Mouse (Mus musculus) c-Kit-positive CD71-positive TER-119-negative erythroid progenitor cells, embryonic 14.5 days (primary cell): ENCODE measurements around the gene H1f0.
"Not testable (repeated sequence)": the region's sequence is repeated elsewhere in the genome, so short reads cannot be mapped to it uniquely, and the experiment has no call there.

Experiments
- DNase-seq: peaks from one replicate; pipeline ENCODE4 v3.0.0-alpha.2; 2013; ENCODE audit warnings: low read depth

Gene H1f0

GRCm38 (mm10) chr15:79005581-79005980 lies 22.7 kb upstream of the H1f0 start:
- no peak for DNase-seq

- no peak for DNase-seq
Observed at GRCm38 (mm10) chr15:79006638-79007037, 21.6 kb upstream of the H1f0 start.

DNA sequence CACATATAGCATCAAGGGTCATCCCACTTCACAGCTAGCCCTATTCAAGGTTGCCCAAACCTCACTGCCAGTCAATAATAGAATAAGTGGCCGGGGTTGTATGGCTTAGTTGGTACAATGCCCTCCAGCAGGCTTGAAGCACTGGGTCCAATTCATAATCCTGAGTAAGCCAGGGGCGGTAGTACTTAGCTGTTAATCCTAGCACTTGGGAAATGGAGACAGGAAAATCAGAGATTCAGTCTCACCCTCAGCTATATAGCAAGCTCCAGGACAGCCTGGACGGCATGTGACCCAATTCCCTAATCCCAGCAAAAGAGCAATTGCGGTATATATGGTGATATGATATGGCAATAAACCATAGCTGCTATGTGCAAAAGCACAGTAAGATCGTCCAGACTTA lies 21.2 kb upstream of the H1f0 start:
- no peak for DNase-seq

GRCm38 (mm10) chr15:79007836-79008235 lies 20.4 kb upstream of the H1f0 start:
- DNase-seq, result not testable (repeated sequence)

GRCm38 (mm10) chr15:79009734-79010133 lies 18.5 kb upstream of the H1f0 start:
- DNase-seq, result no peak

DNA sequence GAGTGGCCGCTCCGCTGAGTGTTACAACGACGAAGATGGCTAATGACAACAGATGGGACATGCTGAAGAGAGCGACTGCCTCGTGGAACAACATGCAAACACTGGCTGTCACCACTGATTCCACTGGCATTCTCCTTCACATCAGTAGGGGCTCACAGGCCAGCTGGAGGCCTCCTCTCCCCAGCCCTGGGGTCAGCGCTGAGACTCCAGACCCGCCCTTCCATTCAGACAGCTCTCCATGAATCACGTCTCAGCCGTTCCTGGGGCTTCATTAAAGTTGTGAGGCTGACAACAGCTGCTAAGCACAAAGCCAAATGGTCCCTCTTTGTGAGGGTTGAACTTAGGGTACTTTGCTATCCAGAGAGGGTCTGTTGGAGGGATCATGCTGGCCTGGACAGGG lies 16.7 kb upstream of the H1f0 start:
- no peak for DNase-seq

GRCm38 (mm10) chr15:79013382-79013781 lies 14.9 kb upstream of the H1f0 start:
- DNase-seq, result no peak

DNA sequence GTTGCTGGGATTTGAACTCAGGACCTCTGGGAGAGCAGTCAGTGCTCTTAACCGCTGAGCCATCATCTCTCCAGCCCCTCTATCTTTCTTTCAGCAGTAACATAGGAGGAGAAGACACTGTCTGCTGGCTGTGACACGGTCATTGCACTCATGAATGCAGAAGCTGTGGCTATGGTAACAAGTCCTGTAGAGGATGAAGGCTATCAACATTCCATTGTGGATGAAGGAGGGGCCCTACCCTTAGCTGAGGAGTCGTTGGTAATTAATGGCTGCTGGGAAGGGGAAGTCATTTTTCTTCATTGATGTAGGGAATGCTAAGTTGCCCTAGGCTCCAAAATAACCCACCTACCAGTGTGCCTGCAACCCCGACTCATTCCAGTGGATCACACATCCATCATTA lies 10.1 kb upstream of the H1f0 start:
- DNase-seq, result no peak

DNA sequence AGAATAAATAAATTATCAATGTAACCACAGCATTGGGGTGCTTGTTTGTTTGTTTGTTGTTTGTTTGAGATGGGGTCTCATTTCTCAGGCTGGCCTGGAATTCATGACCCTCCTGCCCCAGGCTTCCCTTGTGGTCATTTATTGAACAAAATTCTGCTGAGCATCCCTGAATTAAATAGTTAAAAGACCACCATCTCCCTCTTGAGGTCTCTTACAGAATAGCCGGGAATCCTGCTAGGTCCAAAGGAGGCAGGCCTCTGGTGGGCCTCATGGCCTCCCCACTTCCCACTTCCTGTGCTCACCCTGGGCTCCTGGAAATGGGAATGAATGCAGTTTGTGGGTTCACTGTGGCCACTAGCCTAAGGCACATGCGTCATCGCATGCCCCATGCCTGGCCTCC lies 9.4 kb upstream of the H1f0 start:
- DNase-seq, result no peak

GRCm38 (mm10) chr15:79022671-79023230 lies 5.5 kb upstream of the H1f0 start:
- DNase-seq, result no peak

DNA sequence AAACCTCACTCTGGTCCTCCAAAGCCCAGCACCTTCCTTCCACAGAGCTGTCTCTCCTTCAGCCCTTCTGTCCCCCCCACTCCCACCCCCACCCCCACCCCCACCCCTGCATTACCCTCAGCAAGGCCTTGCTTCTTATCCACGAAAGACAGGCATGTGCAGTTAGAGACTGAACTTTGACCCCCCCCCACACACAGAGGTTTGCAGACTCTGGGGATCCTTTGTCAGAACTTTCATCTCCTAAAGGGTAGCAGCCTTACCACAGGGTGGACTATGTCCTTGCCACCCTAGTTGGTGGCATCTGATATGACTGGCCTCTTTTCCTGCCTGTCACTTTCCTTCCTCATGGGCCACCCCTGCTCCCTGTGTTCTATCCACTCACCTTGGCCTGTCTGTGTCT lies 4.9 kb upstream of the H1f0 start:
- DNase-seq, result no peak

DNA sequence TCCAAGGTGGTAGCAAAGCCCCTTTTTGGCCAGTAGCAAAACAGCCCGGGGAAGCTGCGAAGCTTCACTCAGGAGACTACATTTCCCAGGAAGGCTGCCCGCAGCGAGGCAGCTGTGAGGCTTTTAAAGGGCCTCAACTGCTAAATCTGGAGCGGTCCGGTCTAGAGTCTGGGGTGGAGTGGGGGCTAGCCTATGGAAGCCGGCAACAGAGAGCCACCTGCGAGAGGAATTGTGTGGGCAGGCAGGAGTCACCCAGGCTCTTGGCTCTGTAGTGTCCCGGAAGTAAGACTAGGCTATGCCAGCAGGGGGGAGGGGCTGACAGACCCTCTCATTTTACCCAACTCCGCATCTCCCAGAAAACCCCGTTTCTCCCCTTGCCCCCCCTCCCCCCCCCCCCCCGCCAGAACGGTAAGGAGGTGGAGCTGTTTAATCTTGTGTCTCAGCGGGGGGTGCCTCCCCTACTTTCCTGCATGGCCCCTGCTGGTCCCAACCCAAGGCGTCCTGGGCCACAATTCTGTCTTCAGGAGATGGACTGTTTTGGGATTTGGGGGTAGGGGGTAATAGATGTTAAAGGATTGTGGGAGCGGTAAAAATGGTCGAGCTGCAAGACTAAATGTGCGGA lies 2.5 kb upstream of the H1f0 start:
- no peak for DNase-seq

DNA sequence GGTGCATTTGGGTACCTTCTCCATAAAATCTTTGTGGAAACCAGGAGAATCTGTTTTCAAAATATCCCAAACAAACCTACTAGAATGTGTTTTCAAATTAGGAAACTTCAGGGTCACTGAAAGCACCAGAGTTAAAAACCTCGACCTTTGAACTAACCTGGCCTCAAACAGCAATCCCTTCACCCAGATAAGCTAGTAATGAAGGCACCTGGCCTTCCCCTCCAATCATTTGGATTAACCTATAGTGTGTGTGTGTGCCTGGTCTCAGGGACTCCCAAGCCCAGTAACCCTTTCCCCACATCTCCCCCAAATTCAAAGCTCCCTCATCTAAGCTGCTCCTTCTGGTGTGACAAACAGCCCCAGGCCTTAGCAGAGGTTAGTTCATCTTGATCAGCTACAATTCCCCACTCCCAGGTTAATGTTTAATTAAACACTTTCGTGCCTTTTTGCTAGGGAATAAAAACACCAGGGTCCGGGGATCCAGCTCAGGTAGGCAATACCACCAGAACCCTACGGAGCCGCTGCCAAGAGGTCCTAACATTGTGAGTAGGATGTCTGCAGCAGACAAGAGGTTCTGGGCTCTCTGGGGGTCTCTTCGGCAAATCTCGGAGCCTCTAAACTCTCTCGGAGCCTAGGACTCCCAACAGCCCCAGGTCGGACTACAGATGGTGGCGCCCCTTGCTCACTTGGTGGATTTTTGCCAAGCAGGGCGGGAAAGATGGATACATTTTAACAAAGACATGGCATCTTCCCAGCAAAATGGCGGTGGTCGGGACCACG lies 1.5 kb upstream of the H1f0 start:
- no peak for DNase-seq

DNA sequence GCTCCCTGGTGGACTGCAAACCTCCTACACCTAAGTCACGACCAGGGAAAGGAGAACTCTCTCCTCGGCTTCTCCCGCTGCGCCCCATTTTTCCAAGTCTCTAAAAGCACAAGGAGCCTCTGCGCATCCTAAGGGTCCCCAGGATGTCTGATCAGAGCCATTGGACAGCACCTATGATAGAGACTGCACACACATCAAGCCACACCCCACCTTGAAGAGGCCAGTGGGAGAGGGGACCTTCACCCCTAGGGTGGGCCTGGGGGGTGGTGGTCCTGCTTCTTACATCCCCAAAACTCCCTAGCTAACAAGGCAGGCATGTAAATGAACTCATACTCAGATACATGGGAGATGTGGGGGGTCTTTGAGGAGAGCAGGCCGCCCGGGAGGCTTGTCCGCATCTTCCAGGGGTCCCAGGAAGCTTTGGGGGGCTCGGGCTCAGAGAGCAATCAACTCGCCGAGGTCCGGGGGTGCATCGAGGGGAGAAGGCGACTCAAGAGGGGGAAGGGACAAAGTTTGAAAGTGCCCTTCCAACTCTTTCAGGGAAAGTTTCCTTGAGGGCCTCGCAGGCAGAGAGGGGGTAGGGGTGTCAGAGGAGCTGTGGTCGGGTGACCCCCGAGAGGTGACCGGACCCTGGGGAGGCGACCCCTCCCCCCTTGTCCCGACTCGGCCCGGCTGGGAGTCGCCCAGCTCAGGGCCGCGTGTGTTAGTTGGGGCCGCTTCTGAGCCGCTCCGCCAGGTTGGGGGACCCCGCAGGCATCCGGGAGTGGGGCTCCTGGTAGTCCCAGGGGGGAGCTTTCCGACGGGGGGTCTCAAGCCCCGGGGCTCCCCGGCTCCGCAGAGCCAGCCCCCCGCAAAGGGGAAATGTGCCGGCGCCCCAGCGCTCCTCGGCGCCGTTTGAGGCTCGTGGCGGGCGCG lies 702 bp upstream of the H1f0 start:
- no peak for DNase-seq

DNA sequence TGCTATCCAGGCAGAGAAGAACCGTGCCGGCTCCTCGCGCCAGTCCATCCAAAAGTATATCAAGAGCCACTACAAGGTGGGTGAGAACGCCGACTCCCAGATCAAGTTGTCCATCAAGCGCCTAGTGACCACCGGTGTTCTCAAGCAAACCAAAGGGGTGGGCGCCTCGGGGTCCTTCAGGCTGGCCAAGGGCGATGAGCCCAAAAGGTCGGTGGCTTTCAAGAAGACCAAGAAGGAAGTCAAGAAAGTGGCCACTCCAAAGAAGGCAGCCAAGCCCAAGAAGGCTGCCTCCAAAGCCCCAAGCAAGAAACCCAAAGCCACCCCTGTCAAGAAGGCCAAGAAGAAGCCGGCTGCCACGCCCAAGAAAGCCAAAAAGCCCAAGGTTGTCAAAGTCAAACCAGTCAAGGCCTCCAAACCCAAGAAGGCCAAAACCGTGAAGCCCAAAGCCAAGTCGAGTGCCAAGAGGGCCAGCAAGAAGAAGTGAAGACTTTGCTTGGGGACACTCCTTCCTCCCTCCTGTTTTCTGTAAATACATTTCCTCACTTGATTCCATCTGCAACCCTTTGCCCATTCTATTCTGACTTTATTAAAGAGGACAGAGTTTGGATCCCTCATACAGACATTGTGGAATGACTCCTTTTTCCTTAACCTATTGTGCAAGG lies 704 bp downstream of the H1f0 start:
- DNase-seq, result no peak

DNA sequence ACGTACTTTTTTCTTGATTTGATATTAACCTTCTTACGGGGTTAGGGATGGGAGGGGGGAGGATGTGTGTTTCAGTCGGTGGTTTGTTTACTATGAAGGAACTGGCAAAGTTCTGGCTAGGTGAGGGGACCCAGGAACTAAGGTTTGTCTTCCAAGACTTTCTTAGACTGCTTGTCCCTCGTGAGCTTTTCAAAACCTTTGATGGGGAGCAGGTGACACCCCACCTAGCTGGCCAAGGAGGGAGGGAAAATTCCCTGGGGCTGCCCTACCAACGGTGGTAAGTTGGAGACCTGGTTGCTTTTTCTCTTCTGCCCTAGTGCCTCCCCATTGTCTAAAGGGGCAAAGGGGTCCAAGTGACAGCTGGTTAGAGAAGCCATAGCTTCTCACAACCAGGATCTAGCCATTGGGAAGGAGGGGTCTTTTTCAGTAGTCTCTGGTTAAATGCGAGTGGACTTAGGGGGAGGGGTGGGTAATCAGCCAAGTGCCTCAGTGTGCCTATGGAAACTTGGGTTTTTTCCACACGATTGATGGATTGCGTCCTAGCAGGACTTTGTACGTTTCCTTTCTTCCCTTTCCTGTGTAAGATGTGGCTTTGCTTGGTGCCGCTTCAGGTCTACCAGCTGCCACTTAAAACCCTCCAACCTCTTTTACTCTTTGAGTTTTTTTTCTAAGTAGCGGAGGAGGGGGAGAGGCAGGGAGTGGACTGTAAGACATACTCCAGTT lies 1.4 kb downstream of the H1f0 start:
- DNase-seq, result no peak

GRCm38 (mm10) chr15:79030551-79031435 lies 2.5 kb downstream of the H1f0 start:
- DNase-seq, result peak; percentile 79

DNA sequence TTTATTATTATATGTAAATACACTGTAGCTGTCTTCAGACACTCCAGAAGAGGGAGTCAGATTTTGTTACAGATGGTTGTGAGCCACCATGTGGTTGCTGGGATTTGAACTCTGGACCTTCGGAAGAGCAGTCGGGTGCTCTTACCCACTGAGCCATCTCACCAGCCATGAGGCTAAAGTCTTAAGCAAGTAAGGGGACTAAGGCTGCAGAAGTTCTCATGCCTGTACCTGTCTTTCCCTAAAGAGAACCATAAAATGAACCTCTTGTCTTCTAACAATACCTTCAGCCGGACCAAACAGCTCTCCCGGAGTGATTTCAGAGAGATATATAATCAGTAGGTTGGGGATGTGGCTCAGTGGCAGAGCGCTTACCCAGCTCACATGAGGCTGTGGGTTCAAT lies 3.7 kb downstream of the H1f0 start:
- DNase-seq, result not testable (repeated sequence)

DNA sequence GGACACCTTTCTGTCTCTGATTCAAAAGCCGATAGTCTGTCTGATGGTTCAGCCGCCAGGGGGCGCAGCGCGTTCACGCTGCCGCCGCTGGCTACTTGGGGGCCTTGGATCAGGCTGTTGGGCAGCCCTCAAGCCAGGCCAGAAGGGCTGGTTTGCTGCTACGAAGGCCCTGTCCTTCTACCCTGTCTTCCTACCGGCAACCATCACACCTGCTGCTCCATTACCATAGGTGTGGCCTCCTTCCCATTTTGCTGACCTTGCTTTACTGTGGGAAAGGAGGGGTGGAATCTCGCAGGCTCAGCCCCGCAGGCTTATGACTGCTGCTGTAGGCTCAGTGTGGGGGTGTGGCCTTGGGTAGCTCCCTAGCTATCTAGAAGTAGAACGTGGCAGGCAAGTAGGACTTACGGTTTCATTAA lies 9.7 kb downstream of the H1f0 start:
- DNase-seq, result peak; percentile 74

- no peak for DNase-seq
Observed at GRCm38 (mm10) chr15:79038331-79038730, 10.1 kb downstream of the H1f0 start.
